Mouse (Mus musculus) v-Abl transformed pro-B cells (cell line): ENCODE measurements around the gene Fndc1.

Source experiments
- in situ Hi-C, 2 experiments: fragments of 400-800 bp; cut with MboI; formaldehyde crosslinking; loops; one replicate each; pipeline ENCODE4 v1.15.1; 2025; ENCODE audit not compliant: unreplicated experiment in 2 of 2

Gene Fndc1

DNA sequence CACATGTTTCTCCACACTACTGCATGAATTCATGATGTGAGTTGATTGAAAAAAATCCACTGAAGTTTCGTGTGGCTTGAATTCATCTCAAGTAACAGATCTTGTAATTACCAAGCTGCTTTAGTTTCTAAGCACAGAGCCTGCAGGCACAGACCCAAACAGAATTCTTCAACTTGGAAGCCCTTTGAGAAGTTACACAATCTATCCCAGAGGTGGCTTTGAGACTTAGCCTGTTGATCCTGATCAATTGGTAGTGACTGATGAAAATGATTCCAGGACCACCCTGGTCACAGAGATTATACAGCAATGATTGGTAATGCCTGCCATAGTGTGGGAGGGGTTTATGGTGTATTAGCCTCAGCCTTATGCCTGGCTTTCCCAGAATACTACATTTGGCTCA lies 108.2 kb downstream of the Fndc1 start:
- in situ Hi-C loops, result no loop called here

DNA sequence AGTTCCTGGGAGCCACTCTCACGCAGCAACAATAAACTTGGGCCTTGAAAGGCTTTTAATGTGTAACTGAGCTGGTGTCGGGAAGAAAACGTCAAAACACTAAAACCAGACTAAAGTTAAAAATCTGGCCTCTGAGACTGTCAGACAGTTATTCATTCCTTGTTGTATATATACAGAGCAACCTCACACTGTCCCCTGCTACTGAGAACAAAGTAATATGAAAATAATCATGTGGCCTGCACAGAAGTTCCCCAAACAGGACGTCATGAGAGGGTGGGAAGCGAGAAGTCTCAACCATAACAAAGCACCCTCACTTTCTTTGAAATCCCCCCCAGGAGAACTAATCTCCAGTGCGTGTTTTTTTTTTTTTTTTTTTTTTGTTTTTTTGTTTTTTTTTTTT lies 109.2 kb downstream of the Fndc1 start:
- in situ Hi-C loops, result no loop called here

DNA sequence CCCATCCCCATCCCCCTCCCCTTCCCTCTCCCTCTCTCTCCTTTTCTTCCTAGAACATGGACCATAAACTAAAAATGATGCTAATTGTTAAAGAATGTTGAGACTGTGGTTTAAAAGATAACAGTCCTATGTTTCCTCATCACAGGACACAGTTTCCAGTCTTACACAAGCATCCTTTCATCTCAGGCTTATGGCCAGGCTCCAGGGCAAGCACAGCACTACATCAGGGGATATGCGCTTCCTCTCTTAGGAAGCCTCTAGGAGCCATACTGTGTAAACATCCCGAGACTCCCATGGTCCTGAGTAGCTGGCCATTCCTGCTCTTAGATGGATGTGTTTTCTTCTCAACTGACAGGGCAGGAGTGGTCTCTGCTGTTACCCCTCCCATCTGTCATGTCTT lies 114.1 kb downstream of the Fndc1 start:
- in situ Hi-C loops, result no loop called here

DNA sequence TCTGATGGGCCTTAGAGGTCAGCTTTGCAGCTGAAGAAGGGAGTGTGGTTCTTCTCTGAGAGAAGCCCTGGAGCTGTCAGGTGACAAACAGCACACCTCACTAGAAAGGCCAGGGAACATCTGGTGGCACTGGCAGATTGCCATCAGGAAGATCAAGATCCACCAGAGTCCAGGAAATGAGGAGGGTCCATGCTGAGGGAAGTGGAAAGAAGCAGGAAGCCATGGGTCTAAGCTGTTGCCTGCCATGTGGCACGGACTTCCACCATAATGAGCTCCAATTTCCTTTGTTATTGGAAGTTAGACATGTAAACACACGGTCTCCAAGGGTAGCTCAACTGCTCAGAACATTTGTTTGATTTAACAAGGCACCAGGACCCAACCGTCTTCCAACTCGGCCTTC lies 120.0 kb downstream of the Fndc1 start:
- in situ Hi-C loops, result no loop called here

DNA sequence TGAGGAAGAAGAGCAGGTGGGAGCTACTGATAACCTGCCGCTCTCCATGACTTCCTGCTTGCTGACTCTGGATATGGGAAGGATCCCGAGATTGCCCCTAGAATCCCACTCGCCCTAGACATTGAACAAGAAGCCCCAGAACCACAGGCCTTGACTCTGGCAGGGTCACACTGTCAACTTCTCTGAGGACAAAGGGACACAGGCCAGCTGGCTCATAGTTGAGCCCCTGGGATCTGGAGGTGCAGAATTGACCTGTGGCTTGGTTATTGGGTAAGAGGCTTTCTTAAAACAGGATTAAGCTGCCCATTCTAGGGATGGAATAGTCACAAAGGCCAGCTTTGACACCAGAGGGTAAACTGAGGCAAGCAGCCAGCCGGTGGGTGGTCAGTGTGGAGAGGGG lies 136.8 kb downstream of the Fndc1 start:
- in situ Hi-C loops, result no loop called here
